Mouse (Mus musculus): ENCODE measurements around the gene Adgrg5.

DNA sequence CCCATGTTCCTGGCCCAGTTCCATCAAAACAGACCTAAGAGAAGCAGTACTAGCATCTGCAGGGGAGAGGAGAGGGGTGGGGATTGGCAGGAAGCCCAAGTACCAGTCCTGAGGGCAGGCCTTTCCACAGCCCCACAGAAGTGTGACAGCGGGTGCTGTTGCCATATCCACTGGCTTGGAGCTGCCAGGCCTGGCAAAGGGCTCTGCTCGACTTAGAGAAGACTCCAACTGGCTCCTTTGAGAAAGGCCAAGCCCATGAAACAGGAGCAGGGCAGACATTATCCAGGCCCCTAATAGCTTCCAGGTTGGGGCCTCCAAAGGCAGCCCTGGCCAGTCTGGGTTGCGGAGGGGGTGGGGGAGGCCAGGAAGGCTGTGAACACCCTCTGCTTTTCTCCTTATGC is 8.8 kb upstream of the Adgrg5 start:
- TF ChIP-seq FLI1 (IDR thresholded peaks at IDR 0.05; ENCODE audit: low read length) = no peak
- TF ChIP-seq GATA1 (IDR thresholded peaks at IDR 0.05; ENCODE audit: borderline replicate concordance, low read length) = no peak
